Mouse (Mus musculus): Measurements from ENCODE around the gene Btbd16. TPM values are rescaled to one million over a fixed set of nuclear protein-coding genes. Genes with fewer than 3 reads are reported as not detected.

Btbd16 gene
- polyA plus RNA-seq, 1 experiment from 2014 or later = not detected

GRCm38 (mm10) chr7:130855681-130856080 is 81.8 kb downstream of the Btbd16 start:
- Histone ChIP-seq H3K9ac (no peak overlapping the region), H3K36me3 (ENCODE audit: poor library complexity, severe bottlenecking) (no peaks in the 10 kb centered on the region), H3K27me3 (0 out of 2 replicates have a peak, but pooled peaks cover 11% of the 10 kb centered on the region), H3K27ac (no peak overlapping the region), H3K9me3 (replicated peaks) (no peaks in the 10 kb centered on the region), H3K4me3 (no peak overlapping the region), H3K4me2 (no peak overlapping the region), H3K4me1 (peaks cover 7% of the 10 kb centered on the region)
- ATAC-seq = no peak
- 35% methylated on average over 3 of the region's 3 CpGs for WGBS

GRCm38 (mm10) chr7:130857973-130858372 is 84.1 kb downstream of the Btbd16 start:
- Histone ChIP-seq H3K4me3 (no peak overlapping the region), H3K27me3 (0 out of 2 replicates have a peak, but pooled peaks cover 11% of the 10 kb centered on the region), H3K9ac (no peak overlapping the region), H3K27ac (no peak overlapping the region), H3K9me3 (replicated peaks) (no peaks in the 10 kb centered on the region), H3K4me2 (no peak overlapping the region), H3K4me1 (peaks cover 24% of the 10 kb centered on the region), H3K36me3 (ENCODE audit: poor library complexity, severe bottlenecking) (no peaks in the 10 kb centered on the region)
- 79% methylated on average over 6 of the region's 6 CpGs for WGBS
- ATAC-seq = no peak

DNA sequence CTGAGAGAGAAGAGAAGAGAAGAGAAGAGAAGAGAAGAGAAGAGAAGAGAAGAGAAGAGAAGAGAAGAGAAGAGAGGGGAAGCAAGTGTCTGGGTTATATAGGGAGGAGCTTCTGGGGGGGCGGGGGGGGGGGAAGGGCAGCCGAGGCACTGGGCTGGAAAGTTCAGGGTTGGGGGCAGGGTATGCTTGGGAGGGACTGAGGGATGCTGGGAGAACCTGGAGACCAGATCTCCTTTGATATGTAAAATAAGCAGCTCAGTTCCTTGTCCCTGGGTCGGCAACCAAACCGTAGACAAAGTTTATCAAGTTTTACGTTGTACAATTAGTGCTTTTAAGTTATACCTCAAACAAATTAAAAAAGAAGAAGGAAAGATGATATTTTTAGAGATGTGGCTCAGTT is 86.1 kb downstream of the Btbd16 start:
- no peak overlapping the region for H3K4me3 ChIP-seq
- no peak overlapping the region for H3K9ac ChIP-seq
- no peaks in the 10 kb centered on the region for H3K36me3 ChIP-seq (ENCODE audit: poor library complexity, severe bottlenecking)
- peaks cover 16% of the 10 kb centered on the region for H3K27me3 ChIP-seq
- ATAC-seq = no peak
- H3K9me3 ChIP-seq (replicated peaks) = no peaks in the 10 kb centered on the region
- 24% methylated on average over 4 of the region's 5 CpGs for WGBS
- no peak overlapping the region for H3K27ac ChIP-seq
- H3K4me1 ChIP-seq = peaks cover 24% of the 10 kb centered on the region
- no peak overlapping the region for H3K4me2 ChIP-seq

DNA sequence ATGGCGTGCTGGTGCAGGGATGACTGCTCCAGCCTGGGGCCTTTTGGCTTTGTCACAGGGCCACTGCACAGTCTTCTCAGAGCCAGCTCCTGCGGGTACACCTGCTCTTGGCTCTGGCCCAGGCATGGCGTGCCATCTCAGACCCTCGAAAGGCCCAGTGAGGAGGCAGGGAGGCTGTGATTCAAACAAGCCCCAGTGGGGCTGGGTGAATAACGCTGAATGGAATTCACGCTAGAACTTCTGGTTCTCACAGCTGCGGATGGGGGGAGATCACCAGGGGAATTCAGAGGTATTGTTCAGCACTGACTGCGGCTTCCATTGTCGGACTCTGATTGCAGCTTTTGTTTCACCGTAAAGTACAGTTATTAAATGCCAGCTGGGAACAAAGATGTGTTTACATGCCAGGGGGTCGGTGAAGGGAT is 86.9 kb downstream of the Btbd16 start:
- H3K9ac ChIP-seq = 0 out of 2 replicates have a peak overlapping the region, but pooled peaks have one; percentile 1
- H3K4me1 ChIP-seq = peaks cover 24% of the 10 kb centered on the region
- H3K36me3 ChIP-seq (ENCODE audit: poor library complexity, severe bottlenecking) = no peaks in the 10 kb centered on the region
- H3K9me3 ChIP-seq (replicated peaks) = no peaks in the 10 kb centered on the region
- H3K27ac ChIP-seq = peak overlapping the region; percentile 55; the same call in 1 of the 2 replicates
- H3K4me2 ChIP-seq = peak overlapping the region; percentile 21; the same call in 1 of the 2 replicates
- WGBS = 8% methylated on average over 11 of the region's 11 CpGs
- H3K4me3 ChIP-seq = no peak overlapping the region
- no peak for ATAC-seq
- H3K27me3 ChIP-seq = peaks cover 8% of the 10 kb centered on the region

GRCm38 (mm10) chr7:130862501-130862900 is 88.6 kb downstream of the Btbd16 start:
- 23% methylated on average over 1 of the region's 1 CpGs for WGBS
- Histone ChIP-seq H3K27me3 (peaks cover 7% of the 10 kb centered on the region), H3K27ac (no peak overlapping the region), H3K9ac (0 out of 2 replicates have a peak overlapping the region, but pooled peaks have one; percentile 0), H3K36me3 (ENCODE audit: poor library complexity, severe bottlenecking) (no peaks in the 10 kb centered on the region), H3K9me3 (replicated peaks) (no peaks in the 10 kb centered on the region), H3K4me1 (peaks cover 32% of the 10 kb centered on the region), H3K4me2 (no peak overlapping the region), H3K4me3 (no peak overlapping the region)
- ATAC-seq = no peak

DNA sequence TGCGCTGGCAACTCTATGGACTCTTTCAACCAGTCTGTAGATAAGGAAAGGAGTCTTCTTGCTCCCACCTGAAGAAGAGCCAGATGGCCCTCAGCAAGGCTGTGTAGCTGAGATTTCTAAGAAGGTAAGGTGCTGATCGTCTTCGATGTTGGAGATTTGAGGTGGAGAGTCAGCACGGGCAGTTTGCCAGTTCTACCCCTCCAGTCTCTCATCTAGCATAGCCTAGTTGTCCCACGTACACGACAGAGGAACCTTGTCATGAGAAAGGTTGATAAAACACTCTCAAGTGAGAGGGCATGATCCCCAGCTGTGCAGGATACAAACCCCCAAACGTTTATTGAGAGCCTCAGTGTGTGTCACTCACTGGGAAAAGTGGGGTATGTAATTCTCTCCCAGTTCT is 90.8 kb downstream of the Btbd16 start:
- H3K9me3 ChIP-seq (replicated peaks) = no peaks in the 10 kb centered on the region
- peaks cover 7% of the 10 kb centered on the region for H3K27me3 ChIP-seq
- H3K9ac ChIP-seq = no peak overlapping the region
- H3K4me2 ChIP-seq = no peak overlapping the region
- no peak overlapping the region for H3K4me3 ChIP-seq
- peaks cover 32% of the 10 kb centered on the region for H3K4me1 ChIP-seq
- H3K36me3 ChIP-seq (ENCODE audit: poor library complexity, severe bottlenecking) = no peaks in the 10 kb centered on the region
- no peak for ATAC-seq
- WGBS = 78% methylated on average over 7 of the region's 7 CpGs
- no peak overlapping the region for H3K27ac ChIP-seq

GRCm38 (mm10) chr7:130865613-130866591 is 92.0 kb downstream of the Btbd16 start, which contains the start of gene Plekha1:
TSS of gene Plekha1 (plus strand) at chr7:130865756.
- no peaks in the 10 kb centered on the region for H3K36me3 ChIP-seq (ENCODE audit: poor library complexity, severe bottlenecking)
- H3K9me3 ChIP-seq (replicated peaks) = no peaks in the 10 kb centered on the region
- H3K27ac ChIP-seq = peak within 1 kb of the TSS; percentile 63
- ATAC-seq = peak; percentile 99
- H3K4me2 ChIP-seq = peak within 1 kb of the TSS; percentile 78
- peak within 1 kb of the TSS; percentile 80 for H3K4me3 ChIP-seq
- peaks cover 22% of the 10 kb centered on the region for H3K4me1 ChIP-seq
- WGBS = under 1% methylated on average over 84 of the region's 114 CpGs
- peak within 1 kb of the TSS; percentile 81 for H3K9ac ChIP-seq
- peaks cover 7% of the 10 kb centered on the region for H3K27me3 ChIP-seq

DNA sequence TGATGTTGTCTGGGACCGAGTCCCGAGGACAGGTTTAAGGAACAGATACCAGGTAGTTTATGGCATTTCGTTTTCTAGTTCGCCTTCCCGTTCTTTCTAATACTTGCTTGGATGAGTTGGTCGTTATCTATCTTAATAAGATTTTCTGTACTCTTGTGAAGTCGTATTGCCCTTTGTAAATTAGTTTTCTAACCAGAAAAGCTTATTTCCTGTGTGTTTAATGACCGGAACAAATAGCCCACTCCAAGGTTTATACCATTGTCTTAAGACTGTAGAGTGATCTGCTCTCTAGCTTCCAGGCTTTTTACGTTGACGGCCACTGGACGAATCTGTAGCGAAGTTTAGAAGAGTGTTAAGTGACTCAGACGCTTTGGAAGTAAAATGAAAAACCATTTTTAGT is 92.8 kb downstream of the Btbd16 start:
- Histone ChIP-seq H3K27me3 (peaks cover 7% of the 10 kb centered on the region), H3K4me3 (peak overlapping the region; percentile 80), H3K36me3 (ENCODE audit: poor library complexity, severe bottlenecking) (no peaks in the 10 kb centered on the region), H3K27ac (no peak overlapping the region), H3K9me3 (replicated peaks) (no peaks in the 10 kb centered on the region), H3K4me1 (peaks cover 15% of the 10 kb centered on the region), H3K9ac (peak overlapping the region; percentile 81), H3K4me2 (peak overlapping the region; percentile 78)
- 2% methylated on average over 13 of the region's 13 CpGs for WGBS
- ATAC-seq = no peak

DNA sequence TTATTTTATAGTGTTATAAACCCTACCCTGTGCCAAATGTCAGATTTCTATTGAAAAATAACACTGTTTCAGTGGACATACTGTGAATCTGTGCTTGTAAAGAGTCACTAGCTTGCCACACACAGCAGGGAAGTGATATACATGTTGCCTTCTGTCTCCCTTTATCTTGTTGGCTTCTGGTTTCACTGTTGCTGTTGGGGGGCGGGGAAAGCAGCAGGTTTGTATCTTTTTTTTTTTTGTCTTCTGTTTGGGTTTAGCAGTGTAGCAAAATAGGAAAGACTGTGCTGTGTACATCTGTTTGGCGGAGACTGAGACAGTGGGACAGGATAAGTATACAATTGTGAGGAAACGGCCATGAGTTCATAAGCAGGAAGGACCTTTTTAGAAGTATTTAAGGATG is 93.4 kb downstream of the Btbd16 start:
- ATAC-seq = no peak
- Histone ChIP-seq H3K4me3 (no peak overlapping the region), H3K27me3 (peaks cover 7% of the 10 kb centered on the region), H3K27ac (no peak overlapping the region), H3K36me3 (ENCODE audit: poor library complexity, severe bottlenecking) (no peaks in the 10 kb centered on the region), H3K9ac (no peak overlapping the region), H3K9me3 (replicated peaks) (no peaks in the 10 kb centered on the region), H3K4me1 (peaks cover 13% of the 10 kb centered on the region), H3K4me2 (peak overlapping the region; percentile 9)
- 70% methylated on average over 3 of the region's 3 CpGs for WGBS

Other genes with a start within 250 kb of the Btbd16 start
- 161 and 166 TPM in 2 replicates for gene Nsmce4a, start 201.0 kb upstream of the Btbd16 start, polyA plus RNA-seq (2015; fragmentation: Nextera tagmentation; extraction: Ambion mirVana)
- gene Tacc2, start 196.6 kb upstream of the Btbd16 start, polyA plus RNA-seq (2015; fragmentation: Nextera tagmentation; extraction: Ambion mirVana) = 45.0 and 45.2 TPM in 2 replicates
- 36.6 and 37.8 TPM in 2 replicates for gene Plekha1, start 91.7 kb downstream of the Btbd16 start, polyA plus RNA-seq (2015; fragmentation: Nextera tagmentation; extraction: Ambion mirVana)
- 9.3 and 9.7 TPM in 2 replicates for gene Htra1, start 162.0 kb downstream of the Btbd16 start, polyA plus RNA-seq (2015; fragmentation: Nextera tagmentation; extraction: Ambion mirVana)